Mouse (Mus musculus) adrenal gland, postnatal 14 days (tissue): ENCODE data around the gene Galntl6. TPM values are rescaled to one million over a fixed set of nuclear protein-coding genes. Genes with fewer than 3 reads are reported as not detected.

Experiments used
- DNase-seq: peaks from one replicate; pipeline ENCODE4 v3.0.0; 2021; ENCODE audit warnings: mixed read lengths
- total RNA-seq: library from RNA; stranded (reverse); gene quantifications from 2 replicates; pipeline ENCODE4 v1.2.3, GENCODE M21; 2021

The Galntl6 gene
- total RNA-seq, 1 experiment from 2014 or later, result 0.70 TPM

GRCm38 (mm10) chr8:57842462-57843391, 1069.7 kb downstream of the Galntl6 start:
- DNase-seq, result no peak

DNA sequence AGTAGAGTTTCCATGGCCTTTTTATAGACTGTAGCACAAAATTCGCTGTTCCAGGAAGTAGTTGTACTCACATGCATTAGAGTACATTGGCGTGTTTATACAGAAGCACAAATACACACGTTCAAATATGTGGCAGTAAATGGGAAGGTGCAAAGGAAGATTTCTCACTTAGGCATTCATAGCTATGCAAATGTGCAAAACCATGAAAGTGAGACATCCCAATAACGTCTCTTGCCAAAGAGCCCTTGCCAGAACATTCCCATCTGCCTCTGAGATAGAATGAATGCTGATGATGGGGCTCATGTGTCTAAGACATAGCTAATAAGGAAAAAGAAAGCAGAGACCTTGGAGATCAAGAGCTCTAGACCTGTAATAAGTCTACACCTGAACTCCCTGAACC, 1071.0 kb downstream of the Galntl6 start:
- DNase-seq, result no peak

DNA sequence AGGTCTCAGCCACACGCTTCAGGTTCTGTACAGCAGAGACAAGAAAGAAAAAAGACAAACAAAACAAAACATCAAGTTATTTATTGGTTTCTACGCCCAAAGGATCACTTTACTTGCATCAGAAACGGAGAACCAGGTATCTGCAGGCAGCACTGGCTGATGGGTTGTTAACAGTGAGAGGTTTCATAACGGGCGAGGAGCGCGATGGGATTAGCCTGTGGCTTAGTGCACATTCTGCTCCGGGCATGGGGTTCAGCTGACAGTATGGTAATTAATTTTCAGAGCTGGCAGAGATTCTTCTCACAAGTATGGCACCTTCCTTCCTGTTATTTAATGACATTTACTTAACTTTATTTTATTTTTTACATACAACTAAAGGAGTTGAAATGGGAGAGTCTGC, 1075.1 kb downstream of the Galntl6 start:
- DNase-seq, result no peak

DNA sequence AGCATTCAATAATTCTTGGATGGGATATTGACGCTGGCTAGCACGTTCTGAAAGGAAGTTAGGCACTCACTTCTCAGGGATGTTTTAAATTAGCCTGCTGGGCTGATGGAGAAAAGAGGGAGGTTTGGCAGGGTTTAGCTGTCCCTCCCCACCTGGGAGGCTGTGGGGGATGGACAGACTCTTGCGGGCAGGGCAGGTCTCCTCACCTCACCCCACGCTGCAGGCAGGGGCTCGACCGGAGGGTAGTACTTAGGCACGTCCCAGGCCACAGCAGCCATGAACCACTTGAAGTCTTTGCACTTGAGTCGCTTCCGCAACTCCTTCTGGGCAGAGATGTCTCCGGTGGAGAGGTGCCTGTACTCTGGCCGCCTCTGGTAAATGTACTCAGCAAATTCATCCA, 1075.5 kb downstream of the Galntl6 start:
- DNase-seq, result no peak

DNA sequence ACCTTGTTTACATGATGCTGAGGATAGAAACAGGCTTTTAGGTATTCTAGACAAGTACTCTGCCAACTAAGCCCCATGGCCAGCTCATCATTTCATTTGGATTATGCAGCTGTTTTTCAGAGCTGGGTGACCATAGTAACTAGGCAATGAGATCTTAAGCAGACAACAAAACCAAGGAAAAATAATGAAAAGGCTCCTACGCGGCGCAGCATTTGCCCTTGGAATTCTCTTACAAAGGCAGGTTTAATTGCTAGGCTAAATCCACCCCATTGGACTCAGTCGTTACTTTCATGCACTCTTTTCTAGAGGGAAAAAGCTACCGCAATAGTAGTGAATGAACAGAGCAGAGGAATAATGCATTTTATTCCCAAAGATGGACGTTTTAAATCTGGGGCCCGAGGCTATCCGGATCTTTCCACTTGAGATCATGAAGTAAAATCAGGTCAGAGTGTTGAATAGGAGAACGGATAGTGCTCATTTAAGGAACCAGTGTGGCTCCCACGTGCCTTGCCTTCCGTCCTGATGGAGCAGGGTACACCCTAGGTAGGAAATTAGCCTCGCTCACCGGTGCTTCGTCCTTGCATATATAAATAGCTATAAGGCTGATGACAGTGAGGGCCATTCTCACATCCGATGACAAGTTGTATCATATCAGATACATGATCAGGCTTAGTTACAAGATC, 1076.1 kb downstream of the Galntl6 start:
- no peak for DNase-seq

GRCm38 (mm10) chr8:57823151-57823550, 1089.3 kb downstream of the Galntl6 start:
- DNase-seq, result no peak

- no peak for DNase-seq
Measured at GRCm38 (mm10) chr8:57816034-57816433, 1096.4 kb downstream of the Galntl6 start.

DNA sequence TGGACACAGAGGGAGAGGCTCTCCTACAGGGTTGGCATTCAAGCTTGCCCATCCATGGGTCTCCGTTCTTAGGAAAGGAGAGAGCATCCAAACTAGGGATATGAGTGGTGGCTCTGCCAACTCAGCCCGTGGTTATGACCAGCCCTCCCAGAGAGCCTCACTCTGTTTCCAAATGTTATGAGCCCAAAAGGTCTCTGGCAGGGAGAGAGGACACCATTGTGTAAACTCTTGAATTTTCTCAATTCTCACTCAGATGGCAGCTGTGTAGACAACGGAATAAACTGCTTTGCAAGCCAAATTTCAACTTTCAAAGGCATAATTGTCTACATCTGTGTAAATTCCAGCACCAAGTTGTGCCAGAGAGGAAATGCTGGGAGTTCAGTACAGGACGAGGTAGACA, 1105.4 kb downstream of the Galntl6 start:
- DNase-seq, result no peak

DNA sequence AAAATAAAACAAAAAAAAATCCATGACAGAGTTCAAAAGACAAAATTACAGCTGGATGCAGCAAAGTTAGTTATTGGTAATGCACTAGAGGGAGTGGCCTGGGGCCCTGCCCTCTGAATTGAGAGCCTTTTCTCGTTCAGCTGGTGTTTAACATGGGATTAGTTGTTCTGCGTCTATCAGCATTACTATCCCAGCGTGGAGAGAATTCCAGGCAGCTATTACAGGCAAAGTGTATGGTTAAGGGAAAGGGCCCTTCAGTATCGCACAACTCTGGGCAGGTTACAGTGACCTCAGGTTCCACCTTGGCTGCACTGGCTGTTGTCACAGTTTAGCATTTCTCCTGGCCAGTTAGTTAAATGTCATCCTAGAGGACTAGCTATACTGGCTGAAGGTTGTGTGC, 1107.3 kb downstream of the Galntl6 start:
- no peak for DNase-seq

GRCm38 (mm10) chr8:57803821-57804220, 1108.6 kb downstream of the Galntl6 start:
- DNase-seq, result no peak

GRCm38 (mm10) chr8:57801197-57801596, 1111.2 kb downstream of the Galntl6 start:
- no peak for DNase-seq

GRCm38 (mm10) chr8:57800327-57800726, 1112.1 kb downstream of the Galntl6 start:
- peak; percentile 87 for DNase-seq

- DNase-seq, result peak; percentile 76
Measured at GRCm38 (mm10) chr8:57799797-57800204, 1112.6 kb downstream of the Galntl6 start.

DNA sequence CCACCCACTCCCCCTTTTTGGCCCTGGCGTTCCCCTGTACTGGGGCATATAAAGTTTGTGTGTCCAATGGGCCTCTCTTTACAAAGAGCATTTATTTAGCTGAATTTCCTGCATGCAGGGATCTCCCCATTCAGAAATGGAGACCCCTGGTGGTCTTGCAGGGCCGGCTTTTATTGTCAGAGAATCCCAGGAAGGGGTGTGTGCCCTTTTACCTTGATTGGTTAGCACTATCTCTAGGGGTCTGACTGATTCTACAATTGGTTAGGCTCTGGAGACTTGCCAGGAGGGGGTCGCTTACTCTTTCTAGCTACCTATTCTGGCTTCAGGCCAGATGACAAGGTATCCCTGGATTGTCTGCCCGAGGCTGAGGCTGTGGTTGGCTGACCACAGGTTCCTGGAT, 1119.0 kb downstream of the Galntl6 start:
- DNase-seq, result no peak

GRCm38 (mm10) chr8:57792246-57792645, 1120.2 kb downstream of the Galntl6 start:
- no peak for DNase-seq

GRCm38 (mm10) chr8:57791309-57791721, 1121.1 kb downstream of the Galntl6 start:
- peak; percentile 46 for DNase-seq

DNA sequence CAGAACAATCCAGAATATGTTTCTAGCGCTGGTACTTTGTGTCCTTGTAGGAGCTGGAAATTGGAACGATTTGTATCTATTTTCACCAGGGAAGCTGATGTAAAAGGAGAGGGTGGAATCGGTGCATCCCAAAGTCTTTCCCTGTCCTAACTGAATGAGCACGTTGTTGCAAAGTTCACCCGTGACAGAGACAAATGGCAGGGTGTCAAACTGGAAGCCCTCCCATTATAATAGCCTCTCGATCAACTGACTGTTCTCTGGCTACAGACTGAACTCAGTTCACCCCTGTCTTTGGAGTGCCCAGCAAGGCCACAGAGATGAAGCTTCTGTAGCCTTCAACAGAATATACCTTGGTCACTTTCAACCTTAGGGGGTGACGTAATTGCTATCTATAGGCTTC, 1132.9 kb downstream of the Galntl6 start:
- DNase-seq, result no peak

DNA sequence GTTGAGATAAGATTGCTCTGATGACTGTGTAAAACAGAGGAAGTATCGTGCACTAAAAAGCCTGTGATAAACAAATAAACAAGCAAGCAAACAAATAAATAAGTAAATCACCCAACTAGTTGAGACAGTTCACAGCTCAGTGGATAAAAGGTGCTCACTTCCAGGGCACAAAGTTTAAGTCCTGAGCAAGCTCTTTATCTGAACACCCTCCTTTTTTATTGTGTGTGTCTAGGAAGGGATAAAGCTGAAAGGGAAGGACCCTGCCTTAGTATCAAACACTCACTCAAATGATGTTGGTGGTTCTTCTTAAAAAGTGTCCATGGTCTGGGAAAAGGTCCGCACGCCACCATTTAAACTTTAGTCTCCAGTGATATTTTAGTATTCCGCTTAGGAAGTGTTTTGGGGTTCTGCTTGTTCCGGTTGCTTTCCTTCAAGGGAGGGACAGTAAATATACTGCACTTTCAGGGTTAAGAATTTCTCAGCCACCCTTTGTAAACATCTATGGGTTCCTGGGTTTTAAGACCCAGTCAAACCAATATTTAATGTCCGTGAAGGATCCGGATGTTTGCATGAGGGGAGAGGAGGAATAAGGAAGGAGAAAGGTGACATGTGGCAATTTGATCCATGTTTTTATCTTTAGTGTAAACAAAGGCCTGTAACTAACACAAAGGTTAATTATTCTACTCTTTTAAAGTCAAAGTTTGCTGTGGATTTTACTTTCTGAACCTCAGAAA, 1134.3 kb downstream of the Galntl6 start:
- no peak for DNase-seq

DNA sequence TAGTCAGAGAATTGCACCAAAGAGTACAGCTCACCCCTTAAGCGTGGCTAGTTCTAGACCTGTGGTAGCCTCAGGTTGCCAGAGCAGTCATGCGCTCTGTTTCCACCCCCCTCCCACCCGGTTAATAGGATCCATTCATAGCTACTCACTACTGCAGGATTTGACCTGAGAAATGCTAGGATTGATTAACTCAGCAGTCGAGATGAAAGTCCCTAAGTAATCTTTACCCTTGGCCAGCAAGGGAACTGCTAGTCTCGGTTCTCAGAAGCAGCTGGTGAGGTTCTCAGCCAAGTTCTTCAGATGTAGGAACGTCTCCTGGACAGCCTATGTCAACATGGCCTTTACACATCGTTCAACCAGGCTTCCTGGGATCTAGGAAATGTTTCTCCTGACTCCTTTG, 1135.7 kb downstream of the Galntl6 start:
- no peak for DNase-seq

GRCm38 (mm10) chr8:57772732-57773265, 1139.6 kb downstream of the Galntl6 start:
- DNase-seq, result no peak

GRCm38 (mm10) chr8:57767541-57767940, 1144.9 kb downstream of the Galntl6 start:
- DNase-seq, result no peak

DNA sequence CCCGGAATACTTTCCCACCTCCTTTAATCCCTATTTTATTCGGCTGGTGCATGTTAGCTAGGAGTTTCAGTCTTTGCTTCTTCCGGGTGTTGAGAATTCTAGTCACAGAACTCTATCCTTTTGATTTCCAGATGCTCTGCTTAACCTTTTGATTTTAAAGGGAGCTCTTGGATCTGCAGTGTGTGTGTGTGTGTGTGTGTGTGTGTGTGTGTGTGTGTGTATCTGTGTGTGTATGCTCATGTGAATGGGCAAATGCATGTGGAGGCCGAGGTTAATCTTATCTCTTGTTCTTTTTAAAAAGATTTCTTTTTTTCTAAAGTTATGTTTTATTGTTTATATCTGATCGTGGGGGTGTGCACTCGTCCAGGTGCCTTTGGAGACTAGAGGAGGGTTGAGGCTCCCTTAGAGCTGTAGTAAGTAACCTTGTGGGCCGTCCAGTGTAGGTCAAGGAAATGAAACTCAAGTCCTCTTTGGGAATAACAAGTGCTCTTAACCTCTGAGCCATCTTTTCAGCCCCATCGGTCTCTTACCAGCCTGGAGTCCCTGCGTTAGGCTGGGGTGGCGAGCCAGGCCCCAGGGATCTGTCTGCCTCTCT, 1145.9 kb downstream of the Galntl6 start:
- DNase-seq, result no peak
